Mouse (Mus musculus) embryonic facial prominence, embryonic 14.5 days (tissue): Measurements from ENCODE around the gene Podnl1. TPM values are rescaled to one million over a fixed set of nuclear protein-coding genes. Genes with fewer than 3 reads are reported as not detected.

Source experiments
- ATAC-seq: fragments of 200-750 bp; cut with Nextera tagmentation; 2 replicates; pipeline ENCODE4 v1.8.0; 2017; ENCODE audit warnings: low read depth, moderate number of reproducible peaks, moderate TSS enrichment
- DNase-seq: peaks from one replicate; pipeline ENCODE4 v3.0.0-alpha.2; 2015; ENCODE audit warnings: low spot score
- H3K27ac ChIP-seq: fragments of 300-500 bp; sonication (generic); replicated peaks from 2 replicates; pipeline ENCODE4 v1.5.1; 2014; ENCODE audit warnings: low read depth, mild to moderate bottlenecking, low read length, moderate library complexity
- H3K27me3 ChIP-seq: fragments of 300-500 bp; sonication (generic); replicated peaks from 2 replicates; pipeline ENCODE4 v1.6.1; 2014; ENCODE audit warnings: low read length; ENCODE audit not compliant: control insufficient read depth, insufficient read depth
- H3K36me3 ChIP-seq: fragments of 300-500 bp; sonication (generic); 2 replicates; pipeline ENCODE4 v1.6.1; 2014; ENCODE audit warnings: low read length, mixed read lengths; ENCODE audit not compliant: control insufficient read depth, insufficient read depth
- H3K4me1 ChIP-seq: fragments of 300-500 bp; sonication (generic); 2 replicates; pipeline ENCODE4 v1.6.1; 2014; ENCODE audit warnings: antibody characterized with exemption, low read length; ENCODE audit not compliant: control insufficient read depth, insufficient read depth
- H3K4me2 ChIP-seq: fragments of 300-500 bp; sonication (generic); 2 replicates; pipeline ENCODE4 v1.6.1; 2014; ENCODE audit warnings: low read depth, mild to moderate bottlenecking, low read length, moderate library complexity, mixed read lengths
- H3K4me3 ChIP-seq: fragments of 300-500 bp; sonication (generic); 2 replicates; pipeline ENCODE4 v1.5.1; 2014; ENCODE audit warnings: low read depth, mild to moderate bottlenecking, low read length
- H3K9ac ChIP-seq: fragments of 300-500 bp; sonication (generic); 2 replicates; pipeline ENCODE4 v1.6.1; 2014; ENCODE audit warnings: low read depth, mild to moderate bottlenecking, low read length, moderate library complexity, mixed read lengths
- H3K9me3 ChIP-seq: fragments of 300-500 bp; sonication (generic); 2 replicates; pipeline ENCODE4 v1.6.1; 2016; ENCODE audit warnings: low read length; ENCODE audit not compliant: control insufficient read depth
- WGBS: fragments of 180-500 bp; shearing (Covaris S2); extraction: QIAGEN DNeasy Blood & Tissue Kit; methylation state at CpG from one replicate; pipeline ENCODE4 v1.1.7; 2014; 5-methylcytosine and 5-hydroxymethylcytosine counted together
- polyA plus RNA-seq: library from polyadenylated mRNA; unstranded; fragments of >200 nt; fragmentation: Nextera tagmentation; extraction: Ambion mirVana; gene quantifications from 2 replicates; pipeline ENCODE4 v1.2.1, GENCODE M21; 2014

The Podnl1 gene
- 1.7 and 2.4 TPM in 2 replicates for polyA plus RNA-seq

GRCm38 (mm10) chr8:84125656-84126055 lies at the start of gene Podnl1:
Gene Podnl1, plus strand, starts transcription at chr8:84125989.
- no peak within 1 kb of the TSS for H3K4me3 ChIP-seq
- ATAC-seq (peak; percentile 67), DNase-seq (peak; percentile 37)
- no peak within 1 kb of the TSS; the same call in 1 of the 2 replicates for H3K4me2 ChIP-seq
- peak within 1 kb of the TSS; percentile 30; the same call in 1 of the 2 replicates for H3K27ac ChIP-seq
- no peak within 1 kb of the TSS for H3K9ac ChIP-seq
- 20% methylated on average over 6 of the region's 9 CpGs for WGBS
- no peaks in the 10 kb centered on the region for H3K4me1 ChIP-seq
- H3K27me3 ChIP-seq: no peaks in the 10 kb centered on the region; the same call in 1 of the 2 replicates
- no peaks in the 10 kb centered on the region for H3K9me3 ChIP-seq
- no peaks in the 10 kb centered on the region for H3K36me3 ChIP-seq

- no peaks in the 10 kb centered on the region for H3K9me3 ChIP-seq
- H3K4me2 ChIP-seq: no peak overlapping the region
- H3K36me3 ChIP-seq: peaks cover 16% of the 10 kb centered on the region
- no peaks in the 10 kb centered on the region for H3K27me3 ChIP-seq
- no peak overlapping the region for H3K4me3 ChIP-seq
- ATAC-seq (no peak), DNase-seq (no peak)
- WGBS: 100% methylated on average over 1 of the region's 1 CpGs
- H3K4me1 ChIP-seq: no peaks in the 10 kb centered on the region
- no peak overlapping the region for H3K9ac ChIP-seq
- no peak overlapping the region for H3K27ac ChIP-seq
These were observed 49.4 kb upstream of the Podnl1 start for GRCm38 (mm10) chr8:84076412-84076811.

GRCm38 (mm10) chr8:84076849-84077248 lies 48.9 kb upstream of the Podnl1 start:
- Histone ChIP-seq H3K36me3 (peaks cover 18% of the 10 kb centered on the region), H3K27ac (no peak overlapping the region), H3K4me1 (no peaks in the 10 kb centered on the region), H3K4me3 (no peak overlapping the region), H3K4me2 (no peak overlapping the region), H3K9ac (no peak overlapping the region), H3K9me3 (no peaks in the 10 kb centered on the region), H3K27me3 (no peaks in the 10 kb centered on the region)
- peak; percentile 19; the same call in 1 of the 2 replicates for ATAC-seq
- 73% methylated on average over 3 of the region's 3 CpGs for WGBS
- no peak for DNase-seq

- no peak overlapping the region for H3K4me2 ChIP-seq
- no peak overlapping the region for H3K27ac ChIP-seq
- H3K9me3 ChIP-seq: no peaks in the 10 kb centered on the region
- no peaks in the 10 kb centered on the region for H3K27me3 ChIP-seq
- WGBS: 80% methylated on average over 5 of the region's 5 CpGs
- DNase-seq: no peak
- H3K4me1 ChIP-seq: no peaks in the 10 kb centered on the region
- H3K4me3 ChIP-seq: no peak overlapping the region
- peaks cover 41% of the 10 kb centered on the region for H3K36me3 ChIP-seq
- no peak overlapping the region for H3K9ac ChIP-seq
- no peak for ATAC-seq
These were observed 46.6 kb upstream of the Podnl1 start for GRCm38 (mm10) chr8:84079206-84079605.

GRCm38 (mm10) chr8:84083829-84084241 lies 42.0 kb upstream of the Podnl1 start:
- Histone ChIP-seq H3K4me1 (no peaks in the 10 kb centered on the region), H3K9ac (no peak overlapping the region), H3K36me3 (peaks cover 79% of the 10 kb centered on the region), H3K27ac (no peak overlapping the region), H3K27me3 (no peaks in the 10 kb centered on the region), H3K9me3 (no peaks in the 10 kb centered on the region), H3K4me2 (no peak overlapping the region), H3K4me3 (no peak overlapping the region)
- DNase-seq: peak; percentile 14
- peak; percentile 42; the same call in 1 of the 2 replicates for ATAC-seq
- WGBS: 30% methylated on average over 8 of the region's 8 CpGs

- Histone ChIP-seq H3K27ac (no peak overlapping the region), H3K9ac (peak overlapping the region; percentile 37; the same call in 1 of the 2 replicates), H3K4me3 (no peak overlapping the region), H3K9me3 (no peaks in the 10 kb centered on the region), H3K27me3 (no peaks in the 10 kb centered on the region), H3K4me2 (peak overlapping the region; percentile 23; the same call in 1 of the 2 replicates), H3K4me1 (no peaks in the 10 kb centered on the region), H3K36me3 (peaks cover 85% of the 10 kb centered on the region)
- ATAC-seq (peak; percentile 27; the same call in 1 of the 2 replicates), DNase-seq (no peak)
- 53% methylated on average over 32 of the region's 42 CpGs for WGBS
These were observed 41.3 kb upstream of the Podnl1 start for GRCm38 (mm10) chr8:84084341-84085115.

GRCm38 (mm10) chr8:84087156-84087555 lies 38.6 kb upstream of the Podnl1 start:
- H3K27ac ChIP-seq: no peak overlapping the region
- no peak overlapping the region for H3K4me3 ChIP-seq
- 88% methylated on average over 7 of the region's 7 CpGs for WGBS
- no peak overlapping the region for H3K4me2 ChIP-seq
- peaks cover 95% of the 10 kb centered on the region for H3K36me3 ChIP-seq
- H3K9me3 ChIP-seq: no peaks in the 10 kb centered on the region
- no peaks in the 10 kb centered on the region for H3K27me3 ChIP-seq
- no peak overlapping the region for H3K9ac ChIP-seq
- ATAC-seq: no peak
- DNase-seq: no peak
- H3K4me1 ChIP-seq: no peaks in the 10 kb centered on the region

- H3K36me3 ChIP-seq: peaks cover 95% of the 10 kb centered on the region
- no peak overlapping the region for H3K4me2 ChIP-seq
- no peaks in the 10 kb centered on the region for H3K27me3 ChIP-seq
- no peak overlapping the region for H3K4me3 ChIP-seq
- H3K9ac ChIP-seq: no peak overlapping the region
- H3K9me3 ChIP-seq: no peaks in the 10 kb centered on the region
- no peaks in the 10 kb centered on the region for H3K4me1 ChIP-seq
- no peak for ATAC-seq
- no peak for DNase-seq
- H3K27ac ChIP-seq: no peak overlapping the region
- WGBS: 91% methylated on average over 14 of the region's 14 CpGs
These were observed 38.0 kb upstream of the Podnl1 start for GRCm38 (mm10) chr8:84087821-84088220.

- Histone ChIP-seq H3K9me3 (no peaks in the 10 kb centered on the region), H3K27ac (no peak overlapping the region), H3K27me3 (no peaks in the 10 kb centered on the region), H3K9ac (no peak overlapping the region), H3K36me3 (peaks cover 95% of the 10 kb centered on the region), H3K4me2 (no peak overlapping the region), H3K4me1 (no peaks in the 10 kb centered on the region), H3K4me3 (no peak overlapping the region)
- DNase-seq (no peak), ATAC-seq (no peak)
- 75% methylated on average over 9 of the region's 9 CpGs for WGBS
These were observed 36.5 kb upstream of the Podnl1 start for GRCm38 (mm10) chr8:84089277-84089676.
